7 mouse cellular contexts compared by ENCODE assay signal in the genomic region with DNA sequence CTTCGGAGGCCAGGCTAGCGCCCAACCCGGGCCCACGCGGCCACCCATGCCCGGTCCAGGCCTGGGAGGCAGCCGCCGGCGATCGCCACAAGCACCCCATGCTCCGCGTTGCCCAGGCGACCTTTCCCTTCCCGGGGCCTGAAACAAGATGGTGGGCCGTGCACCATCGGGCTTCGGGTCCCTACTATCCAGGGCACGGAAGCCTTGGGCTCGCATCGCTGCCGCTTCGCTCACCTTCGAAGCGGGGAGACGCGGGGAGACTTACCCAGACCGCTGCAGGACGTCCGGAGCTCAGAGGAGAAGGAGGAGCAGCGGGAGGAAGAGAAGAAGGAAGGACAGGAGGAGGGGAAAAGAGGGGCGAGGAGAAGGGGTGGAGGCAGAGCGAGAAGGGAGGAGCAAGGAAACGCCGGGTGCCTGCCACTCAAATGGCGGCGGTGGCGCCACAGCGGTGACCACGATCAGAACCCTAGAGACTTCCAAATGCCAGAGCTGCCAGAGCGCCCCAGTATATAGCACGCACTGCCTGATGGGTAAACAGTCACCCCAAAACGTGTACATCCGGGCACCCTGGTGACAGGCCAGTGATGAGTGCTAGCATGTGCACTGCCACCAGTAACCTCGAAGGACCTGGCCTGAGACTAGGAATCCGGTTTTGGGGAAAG. TPM values are rescaled to one million over a fixed set of nuclear protein-coding genes. Genes with fewer than 3 reads are reported as not detected.
A peak's percentile ranks its signal among the peaks of the same experiment; 100 is the strongest.
DNase-seq lines count a peak whose midpoint lies in the region; ATAC-seq lines count a peak whose summit lies in the region.

A gene (minus strand): TSS at position 406 of the 662 bp plus-strand sequence.

- H3K4me3 ChIP-seq in embryonic facial prominence, embryonic 10.5 days, result peak within 1 kb of the TSS; percentile 72
- peak within 1 kb of the TSS; percentile 60 for H3K4me3 ChIP-seq in limb, embryonic 11.5 days (ENCODE audit: low read depth, low read length)
- peak within 1 kb of the TSS; percentile 58 for H3K4me3 ChIP-seq in midbrain, embryonic 14.5 days (replicated peaks; ENCODE audit: low read depth, low read length)

- 18% methylated on average over 45 of the region's 45 CpGs for WGBS in embryonic facial prominence, embryonic 10.5 days
- WGBS in limb, embryonic 11.5 days, result 19% methylated on average over 45 of the region's 45 CpGs
- WGBS in midbrain, embryonic 14.5 days, result 24% methylated on average over 45 of the region's 45 CpGs

- peak within 1 kb of the TSS; percentile 91 for H3K27ac ChIP-seq in embryonic facial prominence, embryonic 10.5 days (replicated peaks)
- peak within 1 kb of the TSS; percentile 76 for H3K27ac ChIP-seq in limb, embryonic 11.5 days (replicated peaks; ENCODE audit: low read depth, low read length)
- peak within 1 kb of the TSS; percentile 89 for H3K27ac ChIP-seq in midbrain, embryonic 14.5 days (replicated peaks; ENCODE audit: low read depth, low read length)

- no peaks in the 10 kb centered on the region for H3K27me3 ChIP-seq in embryonic facial prominence, embryonic 10.5 days (replicated peaks; ENCODE audit: low read depth, poor library complexity, severe bottlenecking)
- no peaks in the 10 kb centered on the region for H3K27me3 ChIP-seq in limb, embryonic 11.5 days (ENCODE audit: control insufficient read depth, insufficient read depth, low read length)
- H3K27me3 ChIP-seq in midbrain, embryonic 14.5 days (ENCODE audit: control insufficient read depth, insufficient read depth, low read length), result no peaks in the 10 kb centered on the region

- H3K9me3 ChIP-seq in embryonic facial prominence, embryonic 10.5 days, result peaks cover 2% of the 10 kb centered on the region; the same call in 1 of the 2 replicates
- no peaks in the 10 kb centered on the region for H3K9me3 ChIP-seq in limb, embryonic 11.5 days (ENCODE audit: control insufficient read depth, low read length)
- no peaks in the 10 kb centered on the region for H3K9me3 ChIP-seq in midbrain, embryonic 14.5 days (ENCODE audit: control insufficient read depth, low read length)

- H3K36me3 ChIP-seq in embryonic facial prominence, embryonic 10.5 days (replicated peaks), result peaks cover 26% of the 10 kb centered on the region
- H3K36me3 ChIP-seq in limb, embryonic 11.5 days (ENCODE audit: control insufficient read depth, insufficient read depth, low read length), result no peaks in the 10 kb centered on the region
- peaks cover 11% of the 10 kb centered on the region; the same call in 1 of the 2 replicates for H3K36me3 ChIP-seq in midbrain, embryonic 14.5 days (ENCODE audit: control insufficient read depth, insufficient read depth, low read length)

- peak within 1 kb of the TSS; percentile 78 for H3K9ac ChIP-seq in limb, embryonic 11.5 days (ENCODE audit: low read length)
- H3K9ac ChIP-seq in midbrain, embryonic 14.5 days (replicated peaks; ENCODE audit: low read length), result peak within 1 kb of the TSS; percentile 78

- peak within 1 kb of the TSS; percentile 48 for H3K4me2 ChIP-seq in limb, embryonic 11.5 days (ENCODE audit: low read depth, severe bottlenecking)
- H3K4me2 ChIP-seq in midbrain, embryonic 14.5 days (ENCODE audit: low read length), result peak within 1 kb of the TSS; percentile 54

- peak; percentile 75 for DNase-seq in adrenal gland, postnatal 10 days
- peak; percentile 82 for DNase-seq in embryonic facial prominence, embryonic 10.5 days (ENCODE audit: low spot score)
- peak; percentile 22 for DNase-seq in gonadal fat pad, adult 2 months (ENCODE audit: low read depth)
- peak; percentile 69 for DNase-seq in kidney, adult 11 months
- peak; percentile 75 for DNase-seq in limb, embryonic 11.5 days (ENCODE audit: low spot score)
- peak; percentile 79 for DNase-seq in midbrain, embryonic 14.5 days
- DNase-seq in spleen, adult 18-20 months, result peak; percentile 57 to 58

- peak; percentile 92 for ATAC-seq in limb, embryonic 11.5 days (ENCODE audit: insufficient number of reproducible peaks, low FRiP score, low TSS enrichment, low read depth)
- ATAC-seq in midbrain, embryonic 14.5 days (ENCODE audit: low FRiP score, low TSS enrichment), result peak; percentile 91

- peaks cover 8% of the 10 kb centered on the region; the same call in 1 of the 2 replicates for H3K4me1 ChIP-seq in embryonic facial prominence, embryonic 10.5 days
- no peaks in the 10 kb centered on the region for H3K4me1 ChIP-seq in limb, embryonic 11.5 days (ENCODE audit: control insufficient read depth, insufficient read depth, low read length)
- peaks cover 6% of the 10 kb centered on the region; the same call in 1 of the 2 replicates for H3K4me1 ChIP-seq in midbrain, embryonic 14.5 days (ENCODE audit: control insufficient read depth, insufficient read depth, low read length)

RNA-seq across cellular contexts. Expression of the gene that starts here (rescaled TPM):
- 10 to 100 TPM; 12.8 to 18.1 TPM for total RNA-seq in adrenal gland, postnatal 10 days (2021)
- polyA plus RNA-seq in embryonic facial prominence, embryonic 10.5 days (2016; fragmentation: Nextera tagmentation; extraction: Ambion mirVana), result 19.1 and 20.8 TPM in 2 replicates
- 4.1 and 5.1 TPM in 2 replicates for polyA plus RNA-seq in gonadal fat pad, adult 2 months (2012; rRNA removed)
- 23.3 and 23.7 TPM in 2 replicates for polyA plus RNA-seq in limb, embryonic 11.5 days (2014; fragmentation: Nextera tagmentation; extraction: Ambion mirVana)
- 15.7 and 17.2 TPM in 2 replicates for polyA plus RNA-seq in midbrain, embryonic 14.5 days (2014; fragmentation: Nextera tagmentation; extraction: Ambion mirVana)

Comparison
In these comparisons a context has a peak if more than half of its experiments do, and no peak if none do; other contexts are left out.
1. Peak in every context shown above with its lines: DNase-seq, ATAC-seq, H3K4me3 ChIP-seq and H3K27ac ChIP-seq.
2. DNase-seq: peak in every context shown above with its lines; median percentile 82 in embryonic facial prominence, embryonic 10.5 days; 79 in midbrain, embryonic 14.5 days; 75 in adrenal gland, postnatal 10 days; 75 in limb, embryonic 11.5 days; 69 in kidney, adult 11 months; 58 in spleen, adult 18-20 months; 22 in gonadal fat pad, adult 2 months.